Mouse (Mus musculus): ENCODE measurements around the gene Galc. TPM values are rescaled to one million over a fixed set of nuclear protein-coding genes. Genes with fewer than 3 reads are reported as not detected.
"Not testable (repeated sequence)": the region's sequence is repeated elsewhere in the genome, so short reads cannot be mapped to it uniquely, and the experiment has no call there.

Gene Galc
- total RNA-seq, 4 experiments from 2014 or later = 26.2 to 33.3 (median 28.6) TPM

DNA sequence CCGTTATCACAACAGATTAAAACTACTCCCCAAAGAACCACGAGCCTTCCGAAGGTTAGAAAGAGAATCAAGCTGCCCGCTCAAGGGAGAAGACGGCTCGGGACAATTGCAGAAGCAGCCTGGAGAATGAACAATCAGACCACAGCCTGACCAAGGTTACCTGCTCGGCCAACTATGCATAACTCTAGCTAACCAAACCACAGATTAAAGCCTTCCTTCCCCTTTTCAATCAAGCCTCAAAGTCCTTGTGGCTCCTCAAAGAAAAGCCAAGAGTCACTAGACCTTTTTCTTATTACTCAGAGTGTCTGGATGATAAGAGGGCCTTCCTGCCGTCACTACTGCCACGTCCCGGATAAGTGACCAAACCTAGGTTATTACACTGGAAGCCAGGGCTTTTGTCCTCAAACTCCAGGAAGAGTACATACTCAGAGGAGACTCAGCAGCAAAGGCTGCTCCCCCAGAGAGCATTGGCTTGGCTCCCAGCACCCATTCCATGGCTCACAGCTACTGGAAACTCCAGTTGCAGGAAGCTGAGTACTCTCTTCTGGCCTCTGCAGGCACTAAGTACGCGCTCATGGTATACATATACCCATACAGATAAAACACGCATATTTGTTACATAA lies 3.8 kb downstream of the Galc start:
- DNase-seq (ENCODE audit: low spot score in 2 of 2) = no peak

DNA sequence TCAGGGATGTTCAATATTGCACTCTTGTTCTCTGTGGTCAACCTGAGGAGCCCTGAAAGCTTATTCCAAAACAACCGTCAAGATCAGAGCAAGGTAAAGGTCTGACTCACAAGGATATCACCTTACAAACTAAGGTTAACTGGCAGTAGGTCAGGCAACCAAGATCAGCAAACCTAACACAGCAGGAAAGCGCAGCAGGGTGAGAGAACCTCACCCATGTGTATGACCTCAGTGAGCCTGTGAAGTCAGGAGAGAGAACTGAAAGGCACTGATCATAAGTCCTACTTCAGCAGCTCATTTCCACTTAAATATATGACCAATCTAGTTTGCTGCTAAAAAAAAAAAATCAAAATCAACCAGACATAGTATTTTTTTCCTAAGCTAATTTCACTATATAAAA lies 6.8 kb downstream of the Galc start:
- DNase-seq (ENCODE audit: low spot score in 2 of 2) = no peak

DNA sequence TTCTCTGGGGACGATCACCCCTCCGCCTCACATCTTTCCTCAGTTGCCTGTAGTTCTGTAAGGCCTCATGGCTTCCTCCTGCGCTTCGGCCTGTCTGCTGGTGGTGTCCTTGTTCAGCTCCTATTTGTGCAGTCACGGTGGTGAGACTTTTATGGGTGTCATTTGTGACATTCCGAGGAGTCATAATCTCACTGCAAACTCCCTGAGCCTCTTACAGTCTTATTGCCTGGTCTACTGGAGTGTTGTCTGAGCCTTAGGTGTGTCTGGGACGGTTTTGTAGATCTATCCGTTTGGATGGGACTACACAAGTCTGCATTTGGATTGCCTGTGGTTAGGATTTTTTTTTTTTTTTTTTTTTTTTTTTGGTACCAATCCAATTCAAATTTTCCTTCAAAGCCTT lies 8.9 kb downstream of the Galc start:
- no peak for DNase-seq (ENCODE audit: low spot score in 2 of 2)

DNA sequence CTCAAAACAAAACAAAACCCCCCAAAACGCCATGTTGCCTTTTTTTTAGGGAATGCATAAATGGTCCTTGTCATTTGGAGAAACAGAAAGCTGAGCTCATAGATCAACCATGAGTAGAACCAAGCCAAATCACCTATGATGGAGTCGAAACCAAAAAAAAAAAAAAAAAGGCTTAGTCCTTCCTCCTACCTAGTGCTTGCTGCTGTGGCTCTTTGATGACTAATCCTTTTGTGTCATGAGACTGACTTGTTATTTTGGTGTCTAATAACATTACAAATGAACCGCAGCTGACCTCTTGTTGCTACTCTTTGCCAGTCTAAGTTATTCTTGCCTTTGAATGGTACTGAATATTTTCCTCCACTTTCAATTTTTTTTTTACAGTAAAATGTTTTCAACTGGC lies 9.6 kb downstream of the Galc start:
- no peak for DNase-seq (ENCODE audit: low spot score in 2 of 2)

DNA sequence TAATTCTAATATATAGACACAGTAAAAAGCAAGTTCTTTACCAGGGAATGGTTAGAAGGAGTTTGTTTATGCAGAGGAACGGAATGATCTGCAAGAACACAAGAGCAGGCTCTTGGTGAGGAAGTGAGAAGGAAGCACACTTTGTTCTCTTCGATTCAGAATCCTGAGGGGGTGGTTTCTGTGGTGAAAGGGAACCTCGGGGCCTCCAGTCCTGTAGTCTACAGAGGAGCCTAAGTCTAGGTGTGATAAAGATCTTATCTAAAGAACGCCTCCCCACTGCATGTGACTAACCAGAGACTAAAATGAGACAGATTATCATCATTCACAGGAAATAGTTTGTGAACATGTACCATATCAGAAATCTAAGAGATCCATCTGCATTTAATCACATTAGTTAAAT lies 12.4 kb downstream of the Galc start:
- no peak for DNase-seq (ENCODE audit: low spot score in 2 of 2)

DNA sequence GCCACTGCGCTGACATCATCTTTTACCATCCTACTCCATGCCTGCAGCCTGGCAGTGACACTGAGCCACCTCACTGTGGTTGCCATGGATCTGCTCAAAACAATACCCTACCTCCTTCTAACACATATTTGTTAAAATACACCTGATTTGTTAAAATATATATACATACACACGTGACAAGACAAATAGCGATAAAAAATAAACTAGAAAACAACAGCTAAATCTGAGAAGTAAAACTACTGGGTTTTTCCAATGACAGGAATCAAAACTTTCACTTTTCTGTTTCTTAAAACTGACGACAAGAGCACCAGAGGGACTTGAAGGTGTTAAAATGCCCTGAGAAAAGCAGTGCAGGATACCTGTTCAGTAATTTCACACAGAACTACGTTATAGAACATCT lies 14.4 kb downstream of the Galc start:
- DNase-seq (ENCODE audit: low spot score in 2 of 2) = no peak

DNA sequence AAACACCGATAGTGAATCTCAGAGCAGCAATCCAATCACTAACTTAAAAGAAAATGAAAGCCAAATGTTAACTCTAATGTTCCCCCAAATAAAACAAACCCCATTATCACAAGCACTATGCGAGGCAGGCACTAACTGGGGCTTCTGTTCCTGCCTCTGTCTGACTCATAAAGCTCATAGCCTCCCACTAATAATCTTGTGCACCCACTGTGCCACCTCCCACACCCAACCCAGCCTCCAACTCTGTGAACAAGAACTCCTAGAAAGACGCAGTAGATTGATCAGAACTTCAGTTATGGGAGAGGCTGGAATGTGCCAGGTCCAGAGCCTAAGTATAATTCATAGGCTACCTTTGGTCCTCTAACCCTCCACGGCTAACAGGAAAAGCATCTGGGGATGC lies 15.1 kb downstream of the Galc start:
- no peak for DNase-seq (ENCODE audit: low spot score in 2 of 2)

DNA sequence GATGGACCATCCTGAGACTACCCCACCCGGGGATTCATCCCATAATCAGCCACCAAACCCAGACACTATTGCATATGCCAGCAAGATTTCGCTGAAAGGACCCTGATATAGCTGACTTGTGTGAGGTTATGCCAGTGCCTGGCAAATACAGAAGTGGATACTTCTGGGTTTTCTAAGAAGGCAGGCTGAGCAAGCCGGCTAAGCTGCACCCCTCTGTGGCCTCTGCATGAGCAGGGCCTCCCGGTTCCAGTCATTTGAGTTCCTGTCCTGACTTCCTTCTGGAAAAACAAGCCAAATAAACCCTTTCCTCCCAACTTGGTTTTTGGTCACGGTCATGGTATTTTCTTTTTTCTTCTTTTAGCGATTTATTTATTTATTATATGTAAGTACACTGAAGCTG lies 20.8 kb downstream of the Galc start:
- DNase-seq (ENCODE audit: low spot score in 2 of 2) = not testable (repeated sequence)

DNA sequence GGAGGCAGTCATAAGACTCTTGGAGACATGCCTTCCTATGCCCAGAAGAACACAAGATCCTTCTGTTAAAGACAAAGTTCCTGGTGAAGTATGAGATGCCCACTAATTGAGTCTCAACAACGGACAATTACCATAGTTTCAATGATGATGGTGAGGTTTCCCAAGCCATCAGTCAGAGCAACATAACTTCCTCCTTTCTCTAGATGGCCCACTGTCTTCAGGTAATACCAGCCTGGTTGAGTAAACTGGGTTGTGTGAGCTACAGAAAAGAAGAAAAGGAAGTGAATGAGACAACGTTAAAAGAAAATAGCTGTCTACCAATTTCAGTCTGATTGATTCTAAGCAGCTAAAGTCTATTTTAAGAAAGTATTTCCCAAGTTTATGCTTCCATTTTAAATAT lies 32.2 kb downstream of the Galc start:
- DNase-seq (ENCODE audit: low spot score in 2 of 2) = no peak

DNA sequence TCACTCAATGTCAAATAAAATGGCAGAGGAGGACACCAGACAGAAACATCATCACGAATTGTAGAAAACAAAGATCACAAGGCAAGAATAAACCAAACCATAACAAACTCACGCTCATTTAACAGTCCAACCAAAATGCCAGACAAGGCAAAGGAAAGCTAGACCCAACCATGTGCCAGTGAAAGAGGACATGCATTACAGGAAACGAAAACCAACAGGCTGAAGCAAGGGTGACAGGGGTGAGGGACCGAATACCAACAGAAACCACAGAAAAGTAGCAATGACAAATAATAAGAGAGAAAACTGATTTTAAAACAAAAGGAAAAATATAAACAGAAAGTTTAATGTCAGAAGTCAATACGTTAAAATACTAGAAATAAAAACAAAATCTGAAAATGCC lies 36.0 kb downstream of the Galc start:
- no peak for DNase-seq (ENCODE audit: low spot score in 2 of 2)

DNA sequence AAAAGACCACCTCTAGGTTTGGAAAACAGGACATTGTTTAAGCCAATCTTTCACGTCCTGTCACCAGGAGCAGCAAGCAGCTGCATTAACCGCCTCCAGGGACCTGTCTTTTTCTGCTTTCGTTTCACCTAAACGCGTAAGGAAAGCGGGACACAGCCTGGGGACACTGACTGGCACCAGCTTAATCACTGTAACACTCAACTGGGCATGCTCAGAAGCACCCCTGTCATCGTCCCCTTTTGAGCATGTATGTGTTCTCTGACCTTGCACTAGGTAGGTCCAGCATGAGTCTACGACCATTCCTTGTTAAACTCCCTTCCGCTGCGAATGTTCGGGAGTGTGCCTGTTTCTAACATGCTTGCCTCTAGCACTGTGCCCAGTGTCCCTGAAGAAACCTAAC lies 42.8 kb downstream of the Galc start:
- no peak for DNase-seq (ENCODE audit: low spot score in 2 of 2)

DNA sequence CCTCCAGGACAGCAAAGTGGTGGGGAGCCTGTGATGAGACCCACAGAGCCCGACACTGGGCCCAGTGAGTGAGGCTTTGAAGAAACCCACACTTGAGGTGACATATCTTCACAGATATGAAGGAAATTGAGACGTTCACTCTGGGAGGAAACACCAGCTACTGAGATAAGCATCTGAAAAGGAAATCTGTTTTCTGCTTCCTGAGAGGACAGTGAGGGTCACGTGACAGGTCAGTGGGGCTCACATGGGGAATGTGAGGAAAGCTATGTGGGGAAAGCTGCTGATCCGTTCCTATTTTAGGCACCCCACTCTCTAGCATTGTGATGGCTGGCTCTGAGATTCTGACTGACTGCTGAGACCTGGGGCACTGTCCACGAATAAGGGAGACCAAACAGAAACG lies 43.7 kb downstream of the Galc start:
- DNase-seq (ENCODE audit: low spot score in 2 of 2) = no peak

DNA sequence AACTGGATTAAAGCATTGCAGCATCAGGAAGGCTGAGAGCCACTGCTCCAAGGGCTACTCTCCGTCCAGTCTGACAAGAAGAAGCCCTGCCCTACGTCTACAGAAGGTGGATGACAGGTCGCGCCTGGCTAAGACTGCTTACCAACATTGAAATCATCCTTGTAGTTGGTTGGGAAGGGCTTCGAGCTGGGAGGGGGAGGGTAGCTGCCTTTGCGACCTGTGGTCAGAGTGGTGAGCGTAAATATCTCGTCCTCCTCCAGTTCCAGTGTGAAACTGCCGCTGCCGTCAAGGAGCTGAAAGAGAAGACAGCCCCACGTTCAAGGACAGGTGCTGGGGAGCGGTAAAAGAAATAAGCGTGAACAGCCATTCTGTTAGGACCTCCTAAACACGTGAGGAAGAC lies 45.1 kb downstream of the Galc start:
- DNase-seq (ENCODE audit: low spot score in 2 of 2) = no peak

DNA sequence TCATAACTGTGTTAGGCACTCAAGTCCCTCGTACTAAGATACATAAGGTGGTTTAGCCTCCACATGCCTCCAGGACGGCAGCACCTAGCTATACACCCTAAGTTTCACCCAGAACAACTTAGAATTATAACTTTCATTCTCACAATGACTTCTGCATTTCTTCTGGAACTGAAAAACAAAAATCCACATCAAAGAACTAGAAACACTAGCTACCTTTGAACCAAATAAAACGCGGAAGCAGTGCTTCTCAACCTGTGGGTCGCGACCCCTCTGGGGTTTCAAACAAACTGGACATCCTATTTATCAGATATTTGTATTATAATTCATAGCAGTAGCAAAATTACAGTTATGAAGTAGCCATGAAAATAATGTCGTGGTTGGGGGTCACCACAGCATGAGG lies 45.5 kb downstream of the Galc start:
- DNase-seq (ENCODE audit: low spot score in 2 of 2) = no peak

DNA sequence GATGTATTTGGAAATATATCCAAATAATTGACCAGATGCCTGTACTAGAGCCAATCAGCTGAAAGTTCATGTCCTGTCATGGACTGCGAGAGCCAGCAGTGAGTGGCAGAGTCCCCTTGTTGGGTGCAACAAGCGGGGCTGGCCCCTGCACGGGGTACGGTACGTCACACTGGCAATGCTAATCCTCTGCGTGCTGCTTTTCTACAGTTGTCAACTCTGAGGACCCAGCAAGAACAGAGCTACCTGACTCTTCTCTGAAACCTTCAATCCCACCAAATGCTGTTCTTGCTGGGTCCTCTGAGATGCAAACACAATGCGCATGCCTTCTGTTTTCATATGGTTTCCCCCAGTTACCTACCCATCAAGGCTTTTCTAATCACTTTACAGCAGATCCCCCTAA lies 45.9 kb downstream of the Galc start:
- DNase-seq (ENCODE audit: low spot score in 2 of 2) = no peak

DNA sequence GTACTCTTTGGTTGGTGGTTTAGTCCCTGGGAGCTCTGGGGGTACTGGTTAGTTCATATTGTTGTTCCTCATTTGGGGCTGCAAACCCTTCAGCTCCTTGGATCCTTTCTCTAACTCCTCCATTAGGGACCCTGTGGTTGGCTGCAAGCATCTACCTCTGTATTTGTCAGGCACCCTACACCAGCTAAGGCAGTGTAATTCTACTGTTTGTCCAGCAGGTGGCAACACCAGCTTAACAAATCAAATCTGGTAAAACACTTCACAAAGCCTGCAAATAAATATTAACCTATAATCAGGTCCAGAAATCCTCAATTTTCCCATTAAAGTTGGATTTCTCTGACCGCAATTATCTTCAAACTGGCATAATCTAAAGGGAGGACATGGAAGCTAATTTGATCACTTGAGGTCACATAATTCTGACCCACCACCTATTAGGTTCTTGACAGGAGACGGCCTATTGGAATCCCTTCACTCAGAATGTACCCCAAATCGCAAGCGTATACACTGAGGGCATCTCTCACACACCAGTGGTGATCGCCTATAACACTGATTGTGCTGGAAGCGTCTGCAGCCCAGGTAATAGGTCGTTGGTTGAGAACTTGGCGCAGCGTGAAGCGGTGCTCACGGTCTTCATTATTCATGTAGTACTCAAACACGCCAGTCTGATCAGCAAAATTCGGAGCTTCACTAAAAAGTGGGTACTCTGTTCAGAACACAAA lies 46.6 kb downstream of the Galc start:
- DNase-seq (ENCODE audit: low spot score in 2 of 2) = no peak

DNA sequence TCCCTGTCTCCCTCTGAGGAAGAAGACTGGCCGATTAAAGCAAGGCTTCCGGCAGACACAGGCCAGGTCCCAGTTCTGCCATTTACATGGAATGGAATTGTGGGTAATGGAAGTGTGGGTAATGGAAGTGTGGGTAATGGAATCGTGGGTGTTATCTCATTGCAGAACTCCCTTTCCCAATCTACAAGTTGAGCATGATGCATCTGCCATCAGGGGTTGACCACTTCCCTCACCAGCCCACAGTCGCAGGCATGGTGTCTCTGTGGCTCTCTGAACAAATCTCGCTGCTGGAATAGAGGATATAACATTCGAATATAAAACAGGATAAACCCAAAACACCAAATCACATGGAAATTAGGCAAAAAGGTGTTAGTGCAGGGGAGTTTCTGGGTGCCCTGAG lies 48.8 kb downstream of the Galc start:
- no peak for DNase-seq (ENCODE audit: low spot score in 2 of 2)

DNA sequence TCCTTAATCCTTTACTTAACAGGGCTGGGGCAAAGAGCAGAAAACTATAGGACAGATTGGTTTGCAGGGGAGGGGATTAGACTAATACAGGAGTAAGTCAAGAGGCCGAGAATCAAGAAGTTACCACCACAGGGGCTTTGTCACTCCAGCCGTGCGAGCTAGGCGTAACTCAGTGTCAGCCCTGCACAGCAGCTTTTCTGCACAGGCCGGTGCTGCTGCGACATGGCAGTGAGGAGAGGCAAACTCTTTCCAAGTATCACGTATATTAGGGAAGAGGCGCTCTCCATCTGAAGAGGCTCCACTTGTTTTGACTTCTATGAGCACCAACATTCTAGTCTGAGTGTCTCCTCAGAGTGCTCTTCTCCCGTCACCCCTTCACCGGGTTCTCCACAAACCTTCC lies 51.2 kb downstream of the Galc start:
- no peak for DNase-seq (ENCODE audit: low spot score in 2 of 2)

DNA sequence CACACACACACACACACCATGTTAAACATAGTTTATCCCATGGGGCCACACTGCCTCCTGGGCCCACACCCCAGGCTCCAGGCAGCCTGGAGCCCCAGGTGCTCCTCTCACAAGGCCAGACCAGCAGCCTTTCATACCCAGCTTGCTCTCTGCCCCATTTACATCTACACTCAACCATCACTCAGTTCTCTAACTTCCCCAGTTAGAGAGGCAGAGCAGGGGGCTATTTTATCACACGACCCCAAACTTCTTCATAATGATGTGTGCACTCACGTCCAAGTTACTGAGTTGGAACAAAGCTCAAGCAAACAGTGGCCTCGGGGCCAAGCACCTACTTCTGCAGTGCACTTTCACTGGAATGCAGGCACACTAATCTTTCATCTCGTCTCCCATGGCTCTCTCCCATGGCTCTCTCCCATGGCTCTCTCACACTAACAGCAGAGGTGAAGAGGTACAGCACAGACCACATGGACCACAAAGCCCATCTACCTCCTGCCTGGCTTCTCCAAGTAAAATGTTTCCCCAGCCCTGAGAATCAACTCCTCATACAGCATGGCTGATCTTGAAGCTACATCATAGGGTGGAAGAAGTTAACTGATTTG lies 53.7 kb downstream of the Galc start:
- DNase-seq (ENCODE audit: low spot score in 2 of 2) = no peak

DNA sequence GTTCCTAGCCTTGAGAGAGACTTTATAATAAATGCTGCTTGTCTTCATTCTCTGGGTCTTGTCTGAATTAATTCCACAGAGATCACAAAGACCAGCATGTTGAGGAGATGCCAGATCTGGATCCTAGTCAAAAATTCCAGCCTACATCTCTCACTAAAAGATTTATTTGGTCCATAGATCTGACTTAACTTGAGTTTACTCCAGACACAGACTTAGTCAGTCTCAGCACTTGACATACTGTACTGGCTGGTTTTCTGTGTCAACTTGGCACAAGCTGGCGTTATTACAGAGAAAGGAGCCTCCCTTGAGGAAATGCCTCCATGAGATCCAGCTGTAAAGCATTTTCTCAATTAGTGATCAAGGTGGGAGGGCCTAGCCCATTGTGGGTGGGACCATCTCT lies 61.9 kb downstream of the Galc start:
- no peak for DNase-seq (ENCODE audit: low spot score in 2 of 2)

DNA sequence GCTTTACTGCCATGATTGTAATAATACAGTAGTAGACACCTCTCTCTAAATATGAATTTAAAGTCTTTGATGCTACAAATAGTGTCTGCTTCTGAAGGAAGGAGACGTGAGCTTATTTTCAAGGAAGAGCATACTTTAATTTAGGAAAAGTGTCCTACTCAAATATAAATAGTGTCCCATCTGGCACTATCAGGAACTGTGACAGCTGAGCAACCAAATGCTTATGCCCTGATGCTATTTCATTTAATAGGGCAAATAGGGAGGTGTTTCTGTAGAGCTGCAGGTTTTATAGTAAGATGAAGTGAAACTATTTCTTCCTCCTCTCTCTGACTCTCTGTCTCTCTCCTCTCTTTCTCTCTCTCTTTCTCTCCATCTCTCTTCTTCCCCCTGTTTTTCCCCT lies 69.1 kb downstream of the Galc start:
- DNase-seq (ENCODE audit: low spot score in 2 of 2) = no peak

DNA sequence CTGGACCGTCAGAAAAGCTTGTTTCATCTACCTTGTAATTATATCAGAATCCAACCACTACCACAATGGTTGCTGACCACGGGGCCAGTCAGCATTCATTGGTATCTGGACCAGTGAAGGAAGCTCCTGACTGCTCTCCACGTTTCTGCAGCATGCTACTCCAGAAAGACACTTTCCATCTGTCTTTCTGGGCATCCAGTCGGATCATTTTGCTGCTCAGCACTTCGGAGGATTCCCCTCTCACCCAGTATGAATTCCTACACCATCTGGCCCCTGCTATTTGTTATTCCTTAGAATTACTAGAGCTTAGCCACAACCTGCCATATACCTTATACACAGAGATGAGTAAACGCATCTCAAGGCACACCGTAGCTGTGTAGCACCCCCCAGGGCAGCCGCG lies 70.2 kb downstream of the Galc start:
- no peak for DNase-seq (ENCODE audit: low spot score in 2 of 2)

Data from layer of hippocampus, adult 8-10 months (tissue).